Mouse (Mus musculus) brain, embryonic 14.5 days (tissue): ENCODE data around the gene Gm8677.
"Not testable (repeated sequence)": the region's sequence is repeated elsewhere in the genome, so short reads cannot be mapped to it uniquely, and the experiment has no call there.

Experiments used
- CTCF ChIP-seq: fragments of 200-500 bp; IDR thresholded peaks from 2 replicates; pipeline ENCODE4 v1.5.1; 2012; ENCODE audit warnings: inconsistent platforms, mild to moderate bottlenecking, moderate library complexity, borderline replicate concordance; ENCODE audit not compliant: insufficient read depth, insufficient read length; ENCODE audit errors: extremely low read depth
- POLR2A ChIP-seq: fragments of 200-500 bp; IDR thresholded peaks from 2 replicates; pipeline ENCODE4 v1.6.1; 2012; ENCODE audit warnings: mild to moderate bottlenecking, inconsistent platforms, borderline replicate concordance; ENCODE audit not compliant: poor library complexity, insufficient read depth, insufficient read length, severe bottlenecking; ENCODE audit errors: extremely low read depth

GRCm38 (mm10) chr7:22534787-22535186 lies at the start of gene Gm8677:
- TF ChIP-seq POLR2A, CTCF: not testable (repeated sequence)
